Mouse (Mus musculus) megakaryocyte-erythroid progenitor cell, adult 5-6 weeks (primary cell): ENCODE results near the gene Gpr37. TPM values are rescaled to one million over a fixed set of nuclear protein-coding genes. Genes with fewer than 3 reads are reported as not detected.

ENCODE experiments used
- total RNA-seq, 2 experiments: library from RNA; stranded (forward) in 1 of 2; stranded (reverse) in 1 of 2; fragments of 200-1000, 215-1000 nt in 1 of 2; fragments of >200 nt in 1 of 2; fragmentation: Nextera tagmentation in 1 of 2; gene quantifications; 2 replicates each; pipeline ENCODE4 v1.2.3; 2014 to 2017

Gene Gpr37
- total RNA-seq, 2 experiments from 2014 or later: not detected

Other genes starting within 250 kb of the Gpr37 start
- gene Pot1a, start 118.5 kb upstream of the Gpr37 start, total RNA-seq (2014; fragmentation: Nextera tagmentation): 44.0 and 55.4 TPM in 2 replicates
- gene Pot1a, start 118.5 kb upstream of the Gpr37 start, total RNA-seq (2017): 39.6 and 50.1 TPM in 2 replicates